Mouse (Mus musculus): Measurements from ENCODE around the gene Rnf222. TPM values are rescaled to one million over a fixed set of nuclear protein-coding genes. Genes with fewer than 3 reads are reported as not detected.

Gene Rnf222
- polyA plus RNA-seq, 2 experiments = 0.08 TPM; not detected in 1

- ATAC-seq (ENCODE audit: insufficient read depth) = no peak
- Histone ChIP-seq H3K9me3 (ENCODE audit: control insufficient read depth, low read length) (no peaks in the 10 kb centered on the region), H3K4me2 (ENCODE audit: low read depth) (peak overlapping the region; percentile 72), H3K4me1 (replicated peaks; ENCODE audit: control insufficient read depth in 2 of 2, insufficient read depth in 2 of 2, low read length in 1 of 2) (peaks cover 16 to 26% of the 10 kb centered on the region in 2 experiments), H3K36me3 (replicated peaks; ENCODE audit: control insufficient read depth, insufficient read depth, low read depth) (peaks cover 35% of the 10 kb centered on the region), H3K27ac (peak overlapping the region; percentile 7), H3K4me3 (ENCODE audit: insufficient read depth in 1 of 2, low read depth in 2 of 2, low read length in 2 of 2) (peak overlapping the region; percentile 93 to 95), H3K27me3 (ENCODE audit: control insufficient read depth, insufficient read depth, low read length) (no peaks in the 10 kb centered on the region), H3K9ac (replicated peaks) (peak overlapping the region; percentile 100)
- WGBS (ENCODE audit: insufficient replicate concordance) = 49% methylated on average over 5 of the region's 5 CpGs
- DNase-seq (ENCODE audit: low read depth in 3 of 3, low spot score in 3 of 3) = no peak
- no peak for TF ChIP-seq CTCF (IDR thresholded peaks at IDR 0.05; ENCODE audit: low read depth)
- TF ChIP-seq EP300 (IDR thresholded peaks at IDR 0.05; ENCODE audit: low read depth) = no peak
Observed at GRCm38 (mm10) chr11:68902823-68903222, 14.5 kb downstream of the Rnf222 start.

GRCm38 (mm10) chr11:68903775-68904174 is 15.4 kb downstream of the Rnf222 start:
- Histone ChIP-seq H3K9ac (replicated peaks) (no peak overlapping the region), H3K36me3 (replicated peaks; ENCODE audit: control insufficient read depth, insufficient read depth, low read depth) (peaks cover 35% of the 10 kb centered on the region)

GRCm38 (mm10) chr11:68904375-68905137 is 16.2 kb downstream of the Rnf222 start:
- TF ChIP-seq CTCF (IDR thresholded peaks at IDR 0.05; ENCODE audit: low read depth) (peak; percentile 64), EP300 (IDR thresholded peaks at IDR 0.05; ENCODE audit: low read depth) (no peak)
- no peak overlapping the region for H3K4me2 ChIP-seq (ENCODE audit: low read depth)
- 82% methylated on average over 8 of the region's 8 CpGs for WGBS (ENCODE audit: insufficient replicate concordance)
- peak; percentile 51 to 60 (median 56) for DNase-seq (ENCODE audit: low read depth in 3 of 3, low spot score in 3 of 3)
- no peak overlapping the region for H3K27ac ChIP-seq
- H3K27me3 ChIP-seq (ENCODE audit: control insufficient read depth, insufficient read depth, low read length) = no peaks in the 10 kb centered on the region
- no peak overlapping the region for H3K9ac ChIP-seq (replicated peaks)
- H3K4me1 ChIP-seq (replicated peaks; ENCODE audit: control insufficient read depth in 2 of 2, insufficient read depth in 2 of 2, low read length in 1 of 2) = peaks cover 3 to 9% of the 10 kb centered on the region in 2 experiments
- H3K4me3 ChIP-seq (ENCODE audit: insufficient read depth in 1 of 2, low read depth in 2 of 2, low read length in 2 of 2) = no peak overlapping the region
- no peak for ATAC-seq (ENCODE audit: insufficient read depth)
- H3K9me3 ChIP-seq (ENCODE audit: control insufficient read depth, low read length) = no peaks in the 10 kb centered on the region
- H3K36me3 ChIP-seq (replicated peaks; ENCODE audit: control insufficient read depth, insufficient read depth, low read depth) = peaks cover 35% of the 10 kb centered on the region

More at GRCm38 (mm10) chr11:68903775-68904174, 15.4 kb downstream of the Rnf222 start:
- DNase-seq (ENCODE audit: low read depth in 3 of 3, low spot score in 3 of 3) = no peak
- Histone ChIP-seq H3K4me3 (ENCODE audit: insufficient read depth in 1 of 2, low read depth in 2 of 2, low read length in 2 of 2) (no peak overlapping the region), H3K4me1 (replicated peaks; ENCODE audit: control insufficient read depth in 2 of 2, insufficient read depth in 2 of 2, low read length in 1 of 2) (peaks cover 10 to 17% of the 10 kb centered on the region in 2 experiments), H3K9me3 (ENCODE audit: control insufficient read depth, low read length) (no peaks in the 10 kb centered on the region), H3K27ac (no peak overlapping the region), H3K27me3 (ENCODE audit: control insufficient read depth, insufficient read depth, low read length) (no peaks in the 10 kb centered on the region), H3K4me2 (ENCODE audit: low read depth) (no peak overlapping the region)
- no peak for ATAC-seq (ENCODE audit: insufficient read depth)
- 72% methylated on average over 2 of the region's 2 CpGs for WGBS (ENCODE audit: insufficient replicate concordance)
- TF ChIP-seq CTCF (IDR thresholded peaks at IDR 0.05; ENCODE audit: low read depth) = no peak
- TF ChIP-seq EP300 (IDR thresholded peaks at IDR 0.05; ENCODE audit: low read depth) = no peak

- H3K27ac ChIP-seq = no peak overlapping the region
- peaks cover 0 to 4% of the 10 kb centered on the region in 2 experiments; a peak in 2 of 4 replicates for H3K4me1 ChIP-seq (replicated peaks; ENCODE audit: control insufficient read depth in 2 of 2, insufficient read depth in 2 of 2, low read length in 1 of 2)
- TF ChIP-seq CTCF (IDR thresholded peaks at IDR 0.05; ENCODE audit: low read depth) (no peak), EP300 (IDR thresholded peaks at IDR 0.05; ENCODE audit: low read depth) (no peak)
- no peaks in the 10 kb centered on the region for H3K27me3 ChIP-seq (ENCODE audit: control insufficient read depth, insufficient read depth, low read length)
- no peak overlapping the region for H3K4me2 ChIP-seq (ENCODE audit: low read depth)
- no peak overlapping the region for H3K9ac ChIP-seq (replicated peaks)
- DNase-seq (ENCODE audit: low read depth in 3 of 3, low spot score in 3 of 3) = no peak
- no peaks in the 10 kb centered on the region for H3K9me3 ChIP-seq (ENCODE audit: control insufficient read depth, low read length)
- no peak for ATAC-seq (ENCODE audit: insufficient read depth)
- WGBS (ENCODE audit: insufficient replicate concordance) = 79% methylated on average over 3 of the region's 3 CpGs
- peaks cover 35% of the 10 kb centered on the region for H3K36me3 ChIP-seq (replicated peaks; ENCODE audit: control insufficient read depth, insufficient read depth, low read depth)
- H3K4me3 ChIP-seq (ENCODE audit: insufficient read depth in 1 of 2, low read depth in 2 of 2, low read length in 2 of 2) = no peak overlapping the region
Observed at GRCm38 (mm10) chr11:68905138-68905531, 16.8 kb downstream of the Rnf222 start.

GRCm38 (mm10) chr11:68905665-68906460 is 17.5 kb downstream of the Rnf222 start:
- 80% methylated on average over 9 of the region's 9 CpGs for WGBS (ENCODE audit: insufficient replicate concordance)
- H3K27me3 ChIP-seq (ENCODE audit: control insufficient read depth, insufficient read depth, low read length) = no peaks in the 10 kb centered on the region
- H3K4me2 ChIP-seq (ENCODE audit: low read depth) = no peak overlapping the region
- H3K4me1 ChIP-seq (replicated peaks; ENCODE audit: control insufficient read depth in 2 of 2, insufficient read depth in 2 of 2, low read length in 1 of 2) = peaks cover 0 to 4% of the 10 kb centered on the region in 2 experiments; a peak in 2 of 4 replicates
- no peak overlapping the region for H3K9ac ChIP-seq (replicated peaks)
- H3K4me3 ChIP-seq (ENCODE audit: insufficient read depth in 1 of 2, low read depth in 2 of 2, low read length in 2 of 2) = no peak overlapping the region
- TF ChIP-seq EP300 (IDR thresholded peaks at IDR 0.05; ENCODE audit: low read depth) = no peak
- no peak for TF ChIP-seq CTCF (IDR thresholded peaks at IDR 0.05; ENCODE audit: low read depth)
- no peak for ATAC-seq (ENCODE audit: insufficient read depth)
- no peak overlapping the region for H3K27ac ChIP-seq
- H3K9me3 ChIP-seq (ENCODE audit: control insufficient read depth, low read length) = no peaks in the 10 kb centered on the region
- peaks cover 35% of the 10 kb centered on the region for H3K36me3 ChIP-seq (replicated peaks; ENCODE audit: control insufficient read depth, insufficient read depth, low read depth)
- no peak for DNase-seq (ENCODE audit: low read depth in 3 of 3, low spot score in 3 of 3)
